In genomic region chr15:10661961-10662606, GRCm38 (mm10) we compare ENCODE assay signal across 10 mouse cellular contexts. TPM values are rescaled to one million over a fixed set of nuclear protein-coding genes. Genes with fewer than 3 reads are reported as not detected.
DNase-seq lines count a peak whose midpoint lies in the region; ATAC-seq and TF ChIP-seq lines count a peak whose summit lies in the region.
"Had no signal": no experiment of that assay in that cellular context is flagged by ENCODE, and none has a peak within 500 bp of the region (broad histone marks: within the 10 kb centered on the region; RNA-seq: fewer than 3 reads in every experiment).

No protein-coding gene starts in this region.

- no peaks in the 10 kb centered on the region for H3K36me3 ChIP-seq in kidney, embryonic 15.5 days
- H3K36me3 ChIP-seq in ES-E14 (ENCODE audit: control insufficient read depth, insufficient read depth, low read length, poor library complexity, severe bottlenecking): no peaks in the 10 kb centered on the region; the same call in none of the 2 replicates
- 0 out of 2 replicates have a peak, but pooled peaks cover 5% of the 10 kb centered on the region for H3K36me3 ChIP-seq in forebrain, embryonic 13.5 days (ENCODE audit: poor library complexity, severe bottlenecking)
- H3K36me3 ChIP-seq in small intestine, adult 2 months (ENCODE audit: control insufficient read depth, insufficient read depth, low read length): no peaks in the 10 kb centered on the region
- H3K36me3 ChIP-seq: intestine, embryonic 15.5 days had no signal

- no peaks in the 10 kb centered on the region for H3K27me3 ChIP-seq in kidney, embryonic 15.5 days
- no peaks in the 10 kb centered on the region for H3K27me3 ChIP-seq in forebrain, embryonic 13.5 days
- H3K27me3 ChIP-seq in small intestine, adult 2 months (ENCODE audit: control insufficient read depth, insufficient read depth, low read length): no peaks in the 10 kb centered on the region
- H3K27me3 ChIP-seq: intestine, embryonic 15.5 days had no signal

- TF ChIP-seq POLR2A in small intestine, adult 2 months (IDR thresholded peaks at IDR 0.05; ENCODE audit: low read depth, low read length): no peak

- H3K9me3 ChIP-seq in kidney, embryonic 15.5 days (replicated peaks): no peaks in the 10 kb centered on the region
- H3K9me3 ChIP-seq in ES-E14 (ENCODE audit: control insufficient read depth, insufficient read depth, low read depth, low read length): no peaks in the 10 kb centered on the region
- H3K9me3 ChIP-seq in forebrain, embryonic 13.5 days (replicated peaks): no peaks in the 10 kb centered on the region
- H3K9me3 ChIP-seq: intestine, embryonic 15.5 days had no signal

- H3K9ac ChIP-seq in kidney, embryonic 15.5 days: no peak overlapping the region
- H3K9ac ChIP-seq in ES-E14 (ENCODE audit: insufficient read depth, low read depth, low read length, poor library complexity, severe bottlenecking): no peak overlapping the region
- H3K9ac ChIP-seq in forebrain, embryonic 13.5 days: no peak overlapping the region
- H3K9ac ChIP-seq: intestine, embryonic 15.5 days had no signal

- no peak overlapping the region for H3K4me3 ChIP-seq in kidney, embryonic 15.5 days (replicated peaks)
- no peak overlapping the region for H3K4me3 ChIP-seq in ES-E14 (ENCODE audit: insufficient read depth in 1 of 2, low read depth in 1 of 2, low read length in 2 of 2, poor library complexity in 1 of 2, severe bottlenecking in 1 of 2)
- no peak overlapping the region for H3K4me3 ChIP-seq in forebrain, embryonic 13.5 days
- H3K4me3 ChIP-seq in small intestine, adult 2 months (ENCODE audit: low read depth, low read length): no peak overlapping the region
- H3K4me3 ChIP-seq: intestine, embryonic 15.5 days had no signal

- TF ChIP-seq CTCF in small intestine, adult 2 months (IDR thresholded peaks at IDR 0.05; ENCODE audit: extremely low read depth, insufficient read length, insufficient replicate concordance, low read depth, low read length): no peak

- no peak overlapping the region for H3K4me2 ChIP-seq in kidney, embryonic 15.5 days
- H3K4me2 ChIP-seq in forebrain, embryonic 13.5 days: no peak overlapping the region
- H3K4me2 ChIP-seq: intestine, embryonic 15.5 days had no signal

- peak overlapping the region; percentile 89 for H3K27ac ChIP-seq in kidney, embryonic 15.5 days
- H3K27ac ChIP-seq in ES-E14 (ENCODE audit: insufficient read depth, low read depth, low read length, poor library complexity, severe bottlenecking): peak overlapping the region; percentile 13; the same call in 1 of the 2 replicates
- H3K27ac ChIP-seq in forebrain, embryonic 13.5 days: peak overlapping the region; percentile 25; the same call in 1 of the 2 replicates
- H3K27ac ChIP-seq in small intestine, adult 2 months (ENCODE audit: insufficient read depth, low read depth, low read length): peak overlapping the region; percentile 53
- H3K27ac ChIP-seq: intestine, embryonic 15.5 days had no signal

- in situ Hi-C loops in ES-E14 (cut with MboI; ENCODE audit: low sequenced_read_pairs in 2 of 2, unreplicated experiment in 2 of 2): no loop called here

- DNase-seq in kidney, adult 18-20 months: no peak
- DNase-seq in ES-E14 (ENCODE audit: low read depth, low spot score): no peak
- no peak for DNase-seq in embryo, embryonic 11 days
- no peak for DNase-seq in layer of hippocampus, postnatal 14 days (ENCODE audit: low spot score in 2 of 2)
- DNase-seq in spleen, postnatal 14 days (ENCODE audit: low spot score in 2 of 2): no peak
- DNase-seq: cerebellum, adult 8-10 months had no signal

- 20% methylated on average over 3 of the region's 3 CpGs for WGBS in kidney, embryonic 15.5 days
- 65% methylated on average over 3 of the region's 3 CpGs for WGBS in forebrain, embryonic 13.5 days
- WGBS in small intestine, adult 2 months: 74% methylated on average over 3 of the region's 3 CpGs

- ATAC-seq in kidney, embryonic 15.5 days (replicated peaks; ENCODE audit: low FRiP score): peak; percentile 86
- ATAC-seq in forebrain, embryonic 13.5 days: peak; percentile 44; the same call in 1 of the 2 replicates
- ATAC-seq: intestine, embryonic 15.5 days had no signal

- peaks cover 46% of the 10 kb centered on the region for H3K4me1 ChIP-seq in kidney, embryonic 15.5 days
- peaks cover 2 to 14% of the 10 kb centered on the region in 2 experiments; a peak in 3 of 4 replicates for H3K4me1 ChIP-seq in ES-E14 (ENCODE audit: control insufficient read depth in 2 of 2, insufficient read depth in 2 of 2, low read length in 2 of 2, poor library complexity in 1 of 2)
- H3K4me1 ChIP-seq in forebrain, embryonic 13.5 days: peaks cover 7% of the 10 kb centered on the region
- peaks cover 3% of the 10 kb centered on the region; the same call in 1 of the 2 replicates for H3K4me1 ChIP-seq in small intestine, adult 2 months (ENCODE audit: control insufficient read depth, insufficient read depth, insufficient read length, low read length)

TF ChIP-seq in ES-E14, 5 proteins besides CTCF, POLR2A, EP300 and RAD21:
- TF ChIP-seq HCFC1 (IDR thresholded peaks at IDR 0.05; ENCODE audit: borderline replicate concordance, insufficient read depth, low read length) (no peak), MAFK (IDR thresholded peaks at IDR 0.05; ENCODE audit: insufficient read depth, low read depth, low read length) (no peak), ZC3H11A (IDR thresholded peaks at IDR 0.05; ENCODE audit: borderline replicate concordance, low read depth, low read length) (no peak), ZNF384 (IDR thresholded peaks at IDR 0.05; ENCODE audit: low read depth, low read length) (no peak), CHD2 (IDR thresholded peaks at IDR 0.05; ENCODE audit: low read depth, low read length) (no peak)

RNA-seq across cellular contexts. Expression of gene Rai14, which starts 52.3 kb away (rescaled TPM):
- polyA plus RNA-seq in kidney, embryonic 15.5 days (2015; fragmentation: Nextera tagmentation; extraction: Ambion mirVana): 66.4 and 67.8 TPM in 2 replicates
- 34.2 and 35.0 TPM in 2 replicates for total RNA-seq in ES-E14 (2012; rRNA removed)
- polyA plus RNA-seq in forebrain, embryonic 13.5 days (2015; fragmentation: Nextera tagmentation; extraction: Ambion mirVana): 37.9 and 43.7 TPM in 2 replicates
- 0.63 and 2.1 TPM in 2 replicates for polyA plus RNA-seq in small intestine, adult 2 months (2012; rRNA removed)
- 1 to 10 TPM; 6.5 to 8.1 TPM for total RNA-seq in layer of hippocampus, postnatal 14 days (2021)

Comparison
In these comparisons a context has a peak if more than half of its experiments do, and no peak if none do; other contexts are left out.
1. H3K27ac ChIP-seq: peak in every context shown above with its lines; median percentile 89 in kidney, embryonic 15.5 days; 53 in small intestine, adult 2 months; 25 in forebrain, embryonic 13.5 days; 13 in ES-E14.
2. RNA of gene Rai14, which starts 52.3 kb away (polyA plus RNA-seq): 66.4 to 67.8 TPM in kidney, embryonic 15.5 days and 37.9 to 43.7 TPM in forebrain, embryonic 13.5 days; 0.63 to 2.1 TPM in small intestine, adult 2 months; every median in the first group is over 10 times any median in the second.